Mouse (Mus musculus) intestine, postnatal 0 days (tissue): ENCODE measurements around the gene Thrap3. TPM values are rescaled to one million over a fixed set of nuclear protein-coding genes. Genes with fewer than 3 reads are reported as not detected.
A peak's percentile ranks its signal among the peaks of the same experiment; 100 is the strongest.

ENCODE experiments used
- ATAC-seq: fragments of 200-750 bp; cut with Nextera tagmentation; 2 replicates; pipeline ENCODE4 v1.8.0; 2017; ENCODE audit warnings: mild to moderate bottlenecking, moderate TSS enrichment, moderate library complexity
- H3K27ac ChIP-seq: fragments of 300-500 bp; sonication (generic); 2 replicates; pipeline ENCODE4 v1.5.1; 2014; ENCODE audit warnings: mild to moderate bottlenecking, low read depth, low read length, moderate library complexity
- H3K27me3 ChIP-seq: fragments of 300-500 bp; sonication (generic); replicated peaks from 2 replicates; pipeline ENCODE4 v1.6.1; 2014; ENCODE audit warnings: low read length, mixed read lengths; ENCODE audit not compliant: control insufficient read depth, insufficient read depth
- H3K36me3 ChIP-seq: fragments of 300-500 bp; sonication (generic); 2 replicates; pipeline ENCODE4 v1.6.1; 2014; ENCODE audit warnings: mild to moderate bottlenecking, moderate library complexity; ENCODE audit not compliant: control insufficient read depth, insufficient read depth
- H3K4me1 ChIP-seq: fragments of 300-500 bp; sonication (generic); replicated peaks from 2 replicates; pipeline ENCODE4 v1.6.1; 2014; ENCODE audit warnings: antibody characterized with exemption, low read length, mixed read lengths; ENCODE audit not compliant: control insufficient read depth, insufficient read depth
- H3K4me2 ChIP-seq: fragments of 300-500 bp; sonication (generic); replicated peaks from 2 replicates; pipeline ENCODE4 v1.6.1; 2014; ENCODE audit warnings: low read depth, mild to moderate bottlenecking, moderate library complexity
- H3K4me3 ChIP-seq: fragments of 300-500 bp; sonication (generic); 2 replicates; pipeline ENCODE4 v1.5.1; 2014; ENCODE audit warnings: low read depth, low read length
- H3K9ac ChIP-seq: fragments of 300-500 bp; sonication (generic); 2 replicates; pipeline ENCODE4 v1.6.1; 2014; ENCODE audit warnings: mild to moderate bottlenecking, low read depth, low read length
- H3K9me3 ChIP-seq: fragments of 300-500 bp; sonication (generic); 2 replicates; pipeline ENCODE4 v1.6.1; 2016; ENCODE audit warnings: mixed run types; ENCODE audit not compliant: control insufficient read depth
- CTCF ChIP-seq: sonication (generic); IDR thresholded peaks from 2 replicates; pipeline ENCODE4 v1.5.1; 2016; ENCODE audit warnings: low read depth, mild to moderate bottlenecking, control low read depth, antibody characterized with exemption, moderate library complexity
- WGBS: fragments of 180-500 bp; shearing (Covaris S2); extraction: QIAGEN DNeasy Blood & Tissue Kit; methylation state at CpG from one replicate; pipeline ENCODE4 v1.1.7; 2014; 5-methylcytosine and 5-hydroxymethylcytosine counted together
- polyA plus RNA-seq: library from polyadenylated mRNA; unstranded; fragments of >200 nt; fragmentation: Nextera tagmentation; extraction: Ambion mirVana; gene quantifications from 2 replicates; pipeline ENCODE4 v1.2.1, GENCODE M21; 2015

Gene Thrap3
- polyA plus RNA-seq, 1 experiment from 2014 or later = 56.7 TPM

DNA sequence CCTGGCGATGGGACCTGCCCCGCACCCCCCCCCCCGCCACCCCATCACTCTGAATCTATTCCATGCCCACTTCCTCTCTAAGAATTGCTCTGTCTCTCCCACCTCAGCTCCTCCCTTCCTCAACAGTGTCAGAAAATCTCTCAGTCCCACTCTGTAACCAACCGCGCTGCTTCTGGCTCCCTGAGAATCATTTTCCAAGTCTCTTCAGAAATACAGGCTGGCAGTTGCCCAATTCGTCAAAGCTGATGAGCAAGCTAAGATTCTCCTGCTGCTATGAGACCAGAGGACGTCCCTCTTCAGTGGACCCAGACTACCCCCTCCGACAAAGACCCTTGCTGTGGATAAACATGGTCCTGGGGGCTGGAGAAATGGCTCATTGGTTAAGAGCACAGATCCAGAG lies 43.1 kb downstream of the Thrap3 start:
- Histone ChIP-seq H3K9me3 (no peaks in the 10 kb centered on the region), H3K36me3 (no peaks in the 10 kb centered on the region), H3K4me2 (no peak overlapping the region), H3K4me1 (0 out of 2 replicates have a peak, but pooled peaks cover 4% of the 10 kb centered on the region), H3K4me3 (no peak overlapping the region), H3K27me3 (no peaks in the 10 kb centered on the region), H3K27ac (no peak overlapping the region), H3K9ac (no peak overlapping the region)
- 76% methylated on average over 7 of the region's 8 CpGs for WGBS
- TF ChIP-seq CTCF = no peak
- no peak for ATAC-seq

DNA sequence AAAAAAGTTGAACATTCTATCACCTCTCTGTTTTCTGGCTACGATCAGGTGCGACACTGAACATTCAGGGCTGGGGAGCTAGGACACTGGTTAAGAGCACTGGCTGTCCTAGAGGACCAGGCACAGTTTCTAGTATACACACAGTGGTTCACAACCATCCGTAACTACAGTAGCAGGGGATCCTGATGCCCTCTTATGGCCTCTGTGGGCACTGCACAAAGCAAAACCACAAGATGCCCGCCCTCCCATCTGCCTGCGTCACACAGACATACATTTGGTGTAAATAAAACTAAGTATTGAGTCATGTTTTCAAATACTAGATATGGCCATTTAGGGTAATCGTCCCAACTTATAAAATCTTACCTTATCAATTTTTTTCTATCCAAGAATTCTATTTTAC lies 45.0 kb downstream of the Thrap3 start:
- no peaks in the 10 kb centered on the region for H3K9me3 ChIP-seq
- peak; percentile 70 for TF ChIP-seq CTCF
- ATAC-seq = peak; percentile 46
- H3K4me1 ChIP-seq = 0 out of 2 replicates have a peak, but pooled peaks cover 4% of the 10 kb centered on the region
- H3K27me3 ChIP-seq = no peaks in the 10 kb centered on the region
- no peak overlapping the region for H3K9ac ChIP-seq
- 79% methylated on average over 6 of the region's 6 CpGs for WGBS
- no peak overlapping the region for H3K4me3 ChIP-seq
- 0 out of 2 replicates have a peak, but pooled peaks cover under 1% of the 10 kb centered on the region for H3K36me3 ChIP-seq
- H3K27ac ChIP-seq = no peak overlapping the region
- H3K4me2 ChIP-seq = no peak overlapping the region

- no peak for ATAC-seq
- 62% methylated on average over 5 of the region's 5 CpGs for WGBS
- H3K27me3 ChIP-seq = no peaks in the 10 kb centered on the region
- H3K36me3 ChIP-seq = peaks cover 9% of the 10 kb centered on the region; the same call in 1 of the 2 replicates
- H3K4me1 ChIP-seq = 0 out of 2 replicates have a peak, but pooled peaks cover 4% of the 10 kb centered on the region
- TF ChIP-seq CTCF = peak; percentile 82
- no peak overlapping the region for H3K4me2 ChIP-seq
- H3K9me3 ChIP-seq = no peaks in the 10 kb centered on the region
- no peak overlapping the region for H3K9ac ChIP-seq
- no peak overlapping the region for H3K4me3 ChIP-seq
- no peak overlapping the region for H3K27ac ChIP-seq
These were observed 45.9 kb downstream of the Thrap3 start for GRCm38 (mm10) chr4:126156617-126157016.

- TF ChIP-seq CTCF = no peak
- no peak; the same call in 1 of the 2 replicates for ATAC-seq
- no peak overlapping the region for H3K4me3 ChIP-seq
These were observed 46.7 kb downstream of the Thrap3 start for GRCm38 (mm10) chr4:126155869-126156268.

DNA sequence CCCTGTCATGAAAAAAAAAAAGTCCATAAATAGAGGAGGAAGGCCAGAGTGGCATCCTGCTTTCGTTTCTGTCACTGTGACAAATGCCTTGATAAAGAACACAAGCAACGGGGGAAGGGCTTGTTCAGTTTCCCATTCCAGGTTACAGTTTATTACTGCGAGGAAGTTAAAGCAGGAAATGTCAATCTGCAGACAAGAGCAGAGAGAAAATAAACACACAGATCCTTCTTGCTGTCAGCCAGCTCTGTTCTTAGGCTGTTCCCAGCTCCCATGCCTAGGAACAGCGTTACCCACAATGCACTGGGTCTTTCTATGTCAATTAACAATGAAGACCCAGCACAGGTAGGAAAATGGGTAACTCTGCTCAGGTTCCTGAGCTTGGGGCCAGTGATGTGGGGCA lies 47.4 kb downstream of the Thrap3 start:
- H3K27ac ChIP-seq = peak overlapping the region; percentile 4; the same call in 1 of the 2 replicates
- TF ChIP-seq CTCF = no peak
- H3K9ac ChIP-seq = no peak overlapping the region
- H3K4me2 ChIP-seq = no peak overlapping the region
- no peak for ATAC-seq
- peaks cover 16% of the 10 kb centered on the region; the same call in 1 of the 2 replicates for H3K36me3 ChIP-seq
- H3K27me3 ChIP-seq = no peaks in the 10 kb centered on the region
- H3K4me1 ChIP-seq = 0 out of 2 replicates have a peak, but pooled peaks cover 4% of the 10 kb centered on the region
- no peak overlapping the region for H3K4me3 ChIP-seq
- no peaks in the 10 kb centered on the region for H3K9me3 ChIP-seq
- 14% methylated on average over 4 of the region's 4 CpGs for WGBS

More at GRCm38 (mm10) chr4:126155869-126156268, 46.7 kb downstream of the Thrap3 start:
- Histone ChIP-seq H3K4me2 (no peak overlapping the region), H3K36me3 (peaks cover 13% of the 10 kb centered on the region; the same call in 1 of the 2 replicates), H3K4me1 (0 out of 2 replicates have a peak, but pooled peaks cover 4% of the 10 kb centered on the region), H3K27me3 (no peaks in the 10 kb centered on the region), H3K27ac (peak overlapping the region; percentile 4; the same call in 1 of the 2 replicates), H3K9me3 (no peaks in the 10 kb centered on the region), H3K9ac (no peak overlapping the region)
- WGBS = 14% methylated on average over 2 of the region's 2 CpGs

- Histone ChIP-seq H3K27ac (no peak overlapping the region), H3K4me1 (peaks cover 4% of the 10 kb centered on the region; the same call in 1 of the 2 replicates), H3K9ac (no peak overlapping the region), H3K27me3 (no peaks in the 10 kb centered on the region), H3K4me2 (no peak overlapping the region), H3K36me3 (peaks cover 16% of the 10 kb centered on the region; the same call in 1 of the 2 replicates), H3K4me3 (no peak overlapping the region), H3K9me3 (no peaks in the 10 kb centered on the region)
- TF ChIP-seq CTCF = no peak
- 60% methylated on average over 14 of the region's 14 CpGs for WGBS
- ATAC-seq = no peak
These were observed 49.7 kb downstream of the Thrap3 start for GRCm38 (mm10) chr4:126152864-126153263.
